Mouse (Mus musculus): Measurements from ENCODE around the gene Foxl2. TPM values are rescaled to one million over a fixed set of nuclear protein-coding genes. Genes with fewer than 3 reads are reported as not detected.

Gene Foxl2
- polyA plus RNA-seq, 1 experiment = 0.01 TPM

GRCm38 (mm10) chr9:98973101-98973521, 18.0 kb downstream of the Foxl2 start:
- H3K36me3 ChIP-seq (ENCODE audit: control insufficient read depth, insufficient read depth) = no peaks in the 10 kb centered on the region
- H3K27me3 ChIP-seq (ENCODE audit: control insufficient read depth, insufficient read depth, insufficient read length) = peaks cover 36% of the 10 kb centered on the region
- H3ac ChIP-seq (ENCODE audit: control insufficient read depth, insufficient read length) = no peak overlapping the region
- TF ChIP-seq CEBPB (IDR thresholded peaks at IDR 0.05; ENCODE audit: insufficient read depth, poor library complexity, severe bottlenecking) = no peak
- TF ChIP-seq MYOG (IDR thresholded peaks at IDR 0.05; ENCODE audit: control insufficient read depth in 1 of 3, insufficient read depth in 1 of 3, insufficient read length in 2 of 3, low read depth in 2 of 3) = peak in 1 of 3 experiments; percentile 5
- H3K4me3 ChIP-seq = no peak overlapping the region
- peak overlapping the region; percentile 50 for H3K4me2 ChIP-seq (ENCODE audit: low read depth)
- no peaks in the 10 kb centered on the region for H3K79me2 ChIP-seq (ENCODE audit: control insufficient read depth, insufficient read depth)

GRCm38 (mm10) chr9:98973561-98973960, 18.5 kb downstream of the Foxl2 start:
- Histone ChIP-seq H3K4me3 (no peak overlapping the region), H3K27me3 (ENCODE audit: control insufficient read depth, insufficient read depth, insufficient read length) (peaks cover 36% of the 10 kb centered on the region)

GRCm38 (mm10) chr9:98974898-98975297, 19.8 kb downstream of the Foxl2 start:
- TF ChIP-seq REST (IDR thresholded peaks at IDR 0.05; ENCODE audit: insufficient read depth, insufficient read length) (no peak), POLR2A (IDR thresholded peaks at IDR 0.05; ENCODE audit: insufficient read length, low read depth) (no peak), POLR2AphosphoS2 (IDR thresholded peaks at IDR 0.05; ENCODE audit: insufficient read length, low read depth) (no peak), MYOD1 (IDR thresholded peaks at IDR 0.05; ENCODE audit: control insufficient read depth in 1 of 3, insufficient read length in 2 of 3, low read depth in 2 of 3) (no peak), E2F4 (IDR thresholded peaks at IDR 0.05; ENCODE audit: insufficient read depth) (no peak), CEBPB (IDR thresholded peaks at IDR 0.05; ENCODE audit: insufficient read depth, poor library complexity, severe bottlenecking) (no peak), USF1 (IDR thresholded peaks at IDR 0.05; ENCODE audit: low read depth) (no peak), MAX (IDR thresholded peaks at IDR 0.05; ENCODE audit: low read depth) (no peak), TCF3 (IDR thresholded peaks at IDR 0.05; ENCODE audit: insufficient read length, low read depth) (no peak)
- peaks cover 36% of the 10 kb centered on the region for H3K27me3 ChIP-seq (ENCODE audit: control insufficient read depth, insufficient read depth, insufficient read length)
- no peaks in the 10 kb centered on the region for H3K36me3 ChIP-seq (ENCODE audit: control insufficient read depth, insufficient read depth)
- no peak overlapping the region for H3ac ChIP-seq (ENCODE audit: control insufficient read depth, insufficient read length)
- H3K4me3 ChIP-seq = no peak overlapping the region
- no peaks in the 10 kb centered on the region for H3K79me2 ChIP-seq (ENCODE audit: control insufficient read depth, insufficient read depth)
- no peak overlapping the region for H3K4me2 ChIP-seq (ENCODE audit: low read depth)

More at GRCm38 (mm10) chr9:98973561-98973960, 18.5 kb downstream of the Foxl2 start:
- H3K4me2 ChIP-seq (ENCODE audit: low read depth) = peak overlapping the region; percentile 50
- TF ChIP-seq USF1 (IDR thresholded peaks at IDR 0.05; ENCODE audit: low read depth) (peak; percentile 10), SRF (IDR thresholded peaks at IDR 0.05; ENCODE audit: control insufficient read depth, insufficient read length, low read depth) (no peak)
- H3K36me3 ChIP-seq (ENCODE audit: control insufficient read depth, insufficient read depth) = no peaks in the 10 kb centered on the region
- no peaks in the 10 kb centered on the region for H3K79me2 ChIP-seq (ENCODE audit: control insufficient read depth, insufficient read depth)
- no peak overlapping the region for H3ac ChIP-seq (ENCODE audit: control insufficient read depth, insufficient read length)

- no peaks in the 10 kb centered on the region for H3K36me3 ChIP-seq (ENCODE audit: control insufficient read depth, insufficient read depth)
- H3K27me3 ChIP-seq (ENCODE audit: control insufficient read depth, insufficient read depth, insufficient read length) = peaks cover 25% of the 10 kb centered on the region
- no peak overlapping the region for H3K4me2 ChIP-seq (ENCODE audit: low read depth)
- H3ac ChIP-seq (ENCODE audit: control insufficient read depth, insufficient read length) = no peak overlapping the region
- H3K79me2 ChIP-seq (ENCODE audit: control insufficient read depth, insufficient read depth) = no peaks in the 10 kb centered on the region
- H3K4me3 ChIP-seq = no peak overlapping the region
- TF ChIP-seq USF1 (IDR thresholded peaks at IDR 0.05; ENCODE audit: low read depth) = no peak
- TF ChIP-seq POLR2AphosphoS2 (IDR thresholded peaks at IDR 0.05; ENCODE audit: insufficient read length, low read depth) = no peak
- TF ChIP-seq REST (IDR thresholded peaks at IDR 0.05; ENCODE audit: insufficient read depth, insufficient read length) = no peak
- TF ChIP-seq MYOD1 (IDR thresholded peaks at IDR 0.05; ENCODE audit: control insufficient read depth in 1 of 3, insufficient read length in 2 of 3, low read depth in 2 of 3) = no peak
- TF ChIP-seq MAX (IDR thresholded peaks at IDR 0.05; ENCODE audit: low read depth) = no peak
- TF ChIP-seq CEBPB (IDR thresholded peaks at IDR 0.05; ENCODE audit: insufficient read depth, poor library complexity, severe bottlenecking) = no peak
- no peak for TF ChIP-seq TCF12 (IDR thresholded peaks at IDR 0.05; ENCODE audit: insufficient read depth, poor library complexity, severe bottlenecking)
- no peak for TF ChIP-seq SRF (IDR thresholded peaks at IDR 0.05; ENCODE audit: control insufficient read depth, insufficient read length, low read depth)
- no peak for TF ChIP-seq POLR2A (IDR thresholded peaks at IDR 0.05; ENCODE audit: insufficient read length, low read depth)
- TF ChIP-seq MYOG (IDR thresholded peaks at IDR 0.05; ENCODE audit: control insufficient read depth in 1 of 3, insufficient read depth in 1 of 3, insufficient read length in 2 of 3, low read depth in 2 of 3) = no peak
- no peak for TF ChIP-seq TCF3 (IDR thresholded peaks at IDR 0.05; ENCODE audit: insufficient read length, low read depth)
- TF ChIP-seq E2F4 (IDR thresholded peaks at IDR 0.05; ENCODE audit: insufficient read depth) = no peak
Observed at GRCm38 (mm10) chr9:98976081-98976480, 21.0 kb downstream of the Foxl2 start.

- H3K4me2 ChIP-seq (ENCODE audit: low read depth) = no peak overlapping the region
- no peak for TF ChIP-seq MYOG (IDR thresholded peaks at IDR 0.05; ENCODE audit: control insufficient read depth in 1 of 3, insufficient read depth in 1 of 3, insufficient read length in 2 of 3, low read depth in 2 of 3)
- TF ChIP-seq E2F4 (IDR thresholded peaks at IDR 0.05; ENCODE audit: insufficient read depth) = no peak
- TF ChIP-seq CEBPB (IDR thresholded peaks at IDR 0.05; ENCODE audit: insufficient read depth, poor library complexity, severe bottlenecking) = no peak
- no peak for TF ChIP-seq SRF (IDR thresholded peaks at IDR 0.05; ENCODE audit: control insufficient read depth, insufficient read length, low read depth)
- no peak for TF ChIP-seq USF1 (IDR thresholded peaks at IDR 0.05; ENCODE audit: low read depth)
- no peak for TF ChIP-seq REST (IDR thresholded peaks at IDR 0.05; ENCODE audit: insufficient read depth, insufficient read length)
- TF ChIP-seq POLR2AphosphoS2 (IDR thresholded peaks at IDR 0.05; ENCODE audit: insufficient read length, low read depth) = no peak
- no peak for TF ChIP-seq TCF12 (IDR thresholded peaks at IDR 0.05; ENCODE audit: insufficient read depth, poor library complexity, severe bottlenecking)
- no peak for TF ChIP-seq TCF3 (IDR thresholded peaks at IDR 0.05; ENCODE audit: insufficient read length, low read depth)
- TF ChIP-seq MYOD1 (IDR thresholded peaks at IDR 0.05; ENCODE audit: control insufficient read depth in 1 of 3, insufficient read length in 2 of 3, low read depth in 2 of 3) = no peak
- no peak for TF ChIP-seq POLR2A (IDR thresholded peaks at IDR 0.05; ENCODE audit: insufficient read length, low read depth)
- TF ChIP-seq MAX (IDR thresholded peaks at IDR 0.05; ENCODE audit: low read depth) = no peak
- H3K36me3 ChIP-seq (ENCODE audit: control insufficient read depth, insufficient read depth) = no peaks in the 10 kb centered on the region
- H3K4me3 ChIP-seq = no peak overlapping the region
- no peaks in the 10 kb centered on the region for H3K79me2 ChIP-seq (ENCODE audit: control insufficient read depth, insufficient read depth)
- no peak overlapping the region for H3ac ChIP-seq (ENCODE audit: control insufficient read depth, insufficient read length)
- peaks cover 25% of the 10 kb centered on the region for H3K27me3 ChIP-seq (ENCODE audit: control insufficient read depth, insufficient read depth, insufficient read length)
Observed at GRCm38 (mm10) chr9:98976520-98976919, 21.4 kb downstream of the Foxl2 start.
